Mouse (Mus musculus): Measurements from ENCODE around the gene Slc3a1. TPM values are rescaled to one million over a fixed set of nuclear protein-coding genes. Genes with fewer than 3 reads are reported as not detected.

The Slc3a1 gene
- 0.14 and 0.37 TPM in 2 replicates for polyA plus RNA-seq (2015; fragmentation: Nextera tagmentation; extraction: Ambion mirVana)

DNA sequence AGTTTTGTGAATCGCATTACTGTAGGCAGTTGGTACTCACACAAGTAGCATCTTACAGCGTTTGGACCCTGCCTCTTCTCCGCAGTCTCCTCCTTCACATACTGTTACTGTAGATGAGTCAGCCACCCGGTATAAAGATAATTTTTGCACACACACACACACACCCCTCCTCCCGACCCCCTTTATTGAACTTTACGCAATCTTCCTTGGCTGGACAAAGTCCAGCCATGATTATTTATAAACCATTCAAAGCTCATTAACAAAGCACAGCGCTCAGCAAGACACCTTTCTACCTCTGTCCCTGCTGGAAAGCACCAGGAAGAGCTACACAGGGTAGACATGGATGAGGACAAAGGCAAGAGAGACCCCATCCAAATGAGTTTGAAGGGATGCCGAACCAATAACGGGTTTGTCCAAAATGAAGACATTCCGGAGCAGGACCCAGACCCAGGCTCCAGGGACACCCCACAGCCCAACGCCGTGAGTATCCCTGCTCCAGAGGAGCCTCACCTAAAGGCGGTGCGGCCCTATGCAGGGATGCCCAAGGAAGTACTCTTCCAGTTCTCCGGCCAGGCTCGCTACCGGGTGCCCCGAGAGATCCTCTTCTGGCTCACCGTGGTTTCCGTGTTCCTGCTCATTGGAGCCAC, at the start of gene Slc3a1:
Slc3a1 (plus strand) TSS at position 284 of the 647 bp plus-strand sequence.
- H3K9ac ChIP-seq (replicated peaks), result no peak within 1 kb of the TSS
- ATAC-seq (ENCODE audit: low FRiP score), result no peak
- no peaks in the 10 kb centered on the region for H3K36me3 ChIP-seq

DNA sequence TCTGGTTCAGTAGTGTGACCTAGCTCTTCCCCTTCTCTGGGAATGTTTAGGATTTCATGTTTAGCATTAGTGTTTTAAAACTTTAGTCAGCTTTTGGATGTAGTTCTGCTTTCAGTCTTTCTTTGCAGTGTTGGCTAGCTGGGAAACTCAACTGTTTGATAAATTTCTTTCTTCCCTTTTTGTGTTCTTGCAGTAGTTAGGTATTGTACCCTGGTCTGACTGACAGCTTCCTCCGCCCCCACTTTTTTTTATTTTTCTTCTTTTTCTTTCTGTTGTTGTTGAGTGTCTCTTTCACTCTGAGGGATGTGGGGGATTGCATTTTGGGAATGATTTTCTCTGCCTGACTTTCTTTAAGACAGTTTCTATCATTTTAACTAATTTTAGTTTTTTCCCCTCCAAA, 46.5 kb upstream of the Slc3a1 start:
- Histone ChIP-seq H3K36me3 (no peaks in the 10 kb centered on the region), H3K4me3 (replicated peaks) (no peak overlapping the region), H3K9ac (replicated peaks) (no peak overlapping the region), H3K4me2 (no peak overlapping the region), H3K9me3 (replicated peaks) (no peaks in the 10 kb centered on the region), H3K27ac (replicated peaks) (no peak overlapping the region), H3K27me3 (replicated peaks) (no peaks in the 10 kb centered on the region), H3K4me1 (no peaks in the 10 kb centered on the region)
- WGBS, result 91% methylated on average over 1 of the region's 1 CpGs
- no peak for ATAC-seq (ENCODE audit: low FRiP score)

More for the DNA sequence above, at the start of gene Slc3a1:
- Histone ChIP-seq H3K27ac (replicated peaks) (no peak within 1 kb of the TSS), H3K9me3 (replicated peaks) (no peaks in the 10 kb centered on the region), H3K4me3 (replicated peaks) (no peak within 1 kb of the TSS), H3K4me1 (0 out of 2 replicates have a peak, but pooled peaks cover 2% of the 10 kb centered on the region), H3K27me3 (replicated peaks) (no peaks in the 10 kb centered on the region), H3K4me2 (no peak within 1 kb of the TSS)
- WGBS, result 89% methylated on average over 20 of the region's 20 CpGs

DNA sequence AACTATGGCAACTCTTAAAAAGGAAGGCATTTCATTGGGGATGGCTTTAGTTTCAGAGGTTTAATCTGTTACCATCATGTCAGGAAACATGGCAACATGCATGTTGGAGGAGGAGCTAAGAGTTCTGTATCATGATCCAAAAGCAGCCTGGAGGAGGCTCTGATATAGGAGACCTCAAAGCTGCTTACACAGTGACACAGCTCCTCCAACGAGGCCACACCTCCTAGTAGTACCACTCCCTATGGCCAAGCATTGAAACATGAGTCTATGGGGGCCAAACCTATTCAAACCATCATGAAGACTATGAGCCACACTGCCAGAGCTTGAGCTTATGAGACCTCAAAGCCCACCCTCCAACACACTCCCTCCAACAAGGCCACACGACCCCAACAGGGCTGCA, 45.4 kb upstream of the Slc3a1 start:
- Histone ChIP-seq H3K4me3 (replicated peaks) (no peak overlapping the region), H3K4me1 (peaks cover 8% of the 10 kb centered on the region), H3K9me3 (replicated peaks) (no peaks in the 10 kb centered on the region), H3K9ac (replicated peaks) (no peak overlapping the region), H3K27me3 (replicated peaks) (no peaks in the 10 kb centered on the region), H3K27ac (replicated peaks) (no peak overlapping the region), H3K36me3 (no peaks in the 10 kb centered on the region), H3K4me2 (no peak overlapping the region)
- 84% methylated on average over 2 of the region's 2 CpGs for WGBS
- ATAC-seq (ENCODE audit: low FRiP score), result no peak

DNA sequence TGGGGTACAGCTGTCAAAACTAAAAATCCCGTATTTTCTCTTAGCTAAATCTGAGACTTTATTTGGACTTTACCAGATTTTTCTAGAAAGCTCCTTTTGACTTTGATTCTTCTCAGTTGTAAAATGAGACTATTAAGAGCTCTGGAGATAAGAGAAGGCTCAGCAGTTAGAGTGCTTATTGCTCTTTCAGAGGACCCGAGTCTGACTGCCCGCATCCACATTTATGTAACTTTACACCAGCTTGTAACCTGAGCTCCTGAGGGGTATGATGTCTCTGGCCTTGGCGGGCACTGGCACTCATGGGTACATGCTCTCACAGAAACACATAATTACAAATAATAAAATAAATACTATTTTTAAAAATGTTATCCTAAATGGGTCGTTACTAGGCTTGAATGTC, 41.8 kb upstream of the Slc3a1 start:
- H3K9me3 ChIP-seq (replicated peaks), result no peaks in the 10 kb centered on the region
- peaks cover 13% of the 10 kb centered on the region for H3K4me1 ChIP-seq
- ATAC-seq (ENCODE audit: low FRiP score), result no peak
- H3K9ac ChIP-seq (replicated peaks), result no peak overlapping the region
- no peak overlapping the region for H3K4me3 ChIP-seq (replicated peaks)
- no peaks in the 10 kb centered on the region for H3K27me3 ChIP-seq (replicated peaks)
- no peak overlapping the region for H3K4me2 ChIP-seq
- H3K27ac ChIP-seq (replicated peaks), result no peak overlapping the region
- H3K36me3 ChIP-seq, result no peaks in the 10 kb centered on the region
- 66% methylated on average over 5 of the region's 5 CpGs for WGBS

DNA sequence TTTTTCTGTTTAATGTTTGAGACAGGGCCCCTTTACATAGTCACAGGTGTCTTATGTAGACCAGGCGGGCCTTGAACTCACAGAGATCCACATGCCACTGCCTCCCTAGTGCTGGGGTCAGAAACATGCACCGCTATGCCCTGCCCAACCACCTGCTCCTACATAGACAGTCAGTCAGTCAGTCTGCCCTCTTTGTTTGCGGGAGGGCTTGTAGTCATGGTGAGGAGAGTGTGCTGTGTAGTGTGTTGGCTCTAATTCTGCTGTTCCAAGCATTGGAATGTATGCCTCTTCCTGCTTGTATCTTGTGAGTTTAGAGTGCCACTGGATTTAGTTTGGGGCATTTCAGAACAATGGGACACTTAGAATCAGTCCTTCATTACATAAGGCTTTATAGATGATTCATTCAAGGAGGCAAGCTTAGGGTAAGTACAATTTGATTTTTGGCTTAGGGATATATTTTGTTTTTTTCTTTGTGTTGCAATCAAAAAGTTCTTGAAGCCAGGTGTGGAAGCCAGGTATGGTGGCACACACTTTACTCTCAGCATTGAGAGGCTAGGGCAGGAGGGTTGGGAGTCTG, 40.3 kb upstream of the Slc3a1 start:
- H3K4me1 ChIP-seq, result peaks cover 13% of the 10 kb centered on the region
- no peaks in the 10 kb centered on the region for H3K36me3 ChIP-seq
- no peaks in the 10 kb centered on the region for H3K9me3 ChIP-seq (replicated peaks)
- ATAC-seq (ENCODE audit: low FRiP score), result no peak
- no peak overlapping the region for H3K9ac ChIP-seq (replicated peaks)
- H3K27me3 ChIP-seq (replicated peaks), result no peaks in the 10 kb centered on the region
- H3K4me2 ChIP-seq, result no peak overlapping the region
- no peak overlapping the region for H3K4me3 ChIP-seq (replicated peaks)
- no peak overlapping the region for H3K27ac ChIP-seq (replicated peaks)
- WGBS, result 82% methylated on average over 3 of the region's 3 CpGs

DNA sequence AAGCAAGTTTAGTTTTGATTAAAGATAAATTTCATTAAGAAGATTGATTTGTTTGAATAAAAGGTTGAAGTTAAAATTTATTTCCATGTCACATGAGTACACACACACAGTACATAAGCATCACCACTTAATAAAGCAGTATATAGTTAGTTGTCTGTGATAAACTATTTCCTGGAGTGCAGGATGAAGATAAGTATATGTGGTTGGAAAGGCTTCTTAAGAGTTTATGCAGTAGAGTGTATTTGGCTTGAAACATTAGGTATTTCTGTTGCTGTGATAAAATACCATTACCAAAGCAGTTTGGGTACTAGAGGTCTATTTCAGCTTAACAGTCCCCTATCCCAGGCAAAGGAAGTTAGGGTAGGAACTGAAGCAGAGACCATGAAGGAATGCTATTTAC, 39.7 kb upstream of the Slc3a1 start:
- H3K27me3 ChIP-seq (replicated peaks), result no peaks in the 10 kb centered on the region
- no peaks in the 10 kb centered on the region for H3K36me3 ChIP-seq
- no peak overlapping the region for H3K4me3 ChIP-seq (replicated peaks)
- H3K4me2 ChIP-seq, result no peak overlapping the region
- no peak for ATAC-seq (ENCODE audit: low FRiP score)
- no peaks in the 10 kb centered on the region for H3K9me3 ChIP-seq (replicated peaks)
- H3K4me1 ChIP-seq, result peaks cover 13% of the 10 kb centered on the region
- H3K27ac ChIP-seq (replicated peaks), result no peak overlapping the region
- H3K9ac ChIP-seq (replicated peaks), result no peak overlapping the region

DNA sequence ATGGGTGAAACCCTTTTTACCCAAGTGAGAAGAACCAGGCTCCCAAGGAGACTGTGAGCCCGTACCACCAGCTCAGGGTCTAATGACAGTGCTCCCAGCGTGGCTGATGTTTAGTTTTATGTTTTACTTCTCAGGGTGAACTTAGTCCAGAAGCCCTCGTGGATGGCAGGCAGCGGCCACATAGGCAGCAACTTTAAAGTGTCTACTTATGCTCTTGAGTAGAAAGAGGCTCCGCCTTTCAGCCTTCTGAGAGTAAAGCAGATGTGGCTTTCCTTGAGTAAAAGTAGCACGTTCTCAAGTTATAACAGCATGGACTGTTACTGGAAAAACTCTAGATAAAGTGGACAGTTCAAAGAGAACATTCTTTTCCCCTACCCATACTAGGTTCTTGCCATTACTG, 32.3 kb upstream of the Slc3a1 start:
- Histone ChIP-seq H3K4me3 (replicated peaks) (no peak overlapping the region), H3K4me1 (peaks cover 10% of the 10 kb centered on the region; the same call in 1 of the 2 replicates), H3K9me3 (replicated peaks) (no peaks in the 10 kb centered on the region), H3K9ac (replicated peaks) (no peak overlapping the region), H3K27ac (replicated peaks) (no peak overlapping the region), H3K27me3 (replicated peaks) (no peaks in the 10 kb centered on the region), H3K36me3 (0 out of 2 replicates have a peak, but pooled peaks cover 3% of the 10 kb centered on the region), H3K4me2 (no peak overlapping the region)
- 89% methylated on average over 6 of the region's 6 CpGs for WGBS
- no peak for ATAC-seq (ENCODE audit: low FRiP score)

DNA sequence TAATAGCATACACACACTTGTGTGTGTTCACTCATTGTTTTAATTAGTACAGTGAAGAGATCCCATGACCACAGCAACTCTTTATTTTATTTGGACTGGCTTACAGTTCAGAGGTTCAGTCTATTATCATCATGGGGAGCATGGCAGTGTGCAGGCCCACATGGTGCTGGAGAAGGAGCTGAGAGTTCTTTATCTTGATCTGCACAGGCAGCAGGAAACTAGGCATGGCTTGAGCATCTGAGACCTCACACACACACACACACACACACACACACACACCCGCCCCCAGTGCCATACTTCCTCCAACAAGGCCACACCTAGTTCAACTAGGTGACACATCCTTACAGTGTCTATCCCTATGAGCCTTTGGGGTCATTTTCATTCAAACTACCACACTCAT, 30.5 kb upstream of the Slc3a1 start:
- Histone ChIP-seq H3K36me3 (0 out of 2 replicates have a peak, but pooled peaks cover 3% of the 10 kb centered on the region), H3K27me3 (replicated peaks) (no peaks in the 10 kb centered on the region), H3K4me2 (no peak overlapping the region), H3K27ac (replicated peaks) (no peak overlapping the region), H3K9ac (replicated peaks) (no peak overlapping the region), H3K4me3 (replicated peaks) (no peak overlapping the region), H3K9me3 (replicated peaks) (no peaks in the 10 kb centered on the region), H3K4me1 (peaks cover 10% of the 10 kb centered on the region; the same call in 1 of the 2 replicates)
- no peak for ATAC-seq (ENCODE audit: low FRiP score)
- WGBS, result 89% methylated on average over 1 of the region's 1 CpGs

DNA sequence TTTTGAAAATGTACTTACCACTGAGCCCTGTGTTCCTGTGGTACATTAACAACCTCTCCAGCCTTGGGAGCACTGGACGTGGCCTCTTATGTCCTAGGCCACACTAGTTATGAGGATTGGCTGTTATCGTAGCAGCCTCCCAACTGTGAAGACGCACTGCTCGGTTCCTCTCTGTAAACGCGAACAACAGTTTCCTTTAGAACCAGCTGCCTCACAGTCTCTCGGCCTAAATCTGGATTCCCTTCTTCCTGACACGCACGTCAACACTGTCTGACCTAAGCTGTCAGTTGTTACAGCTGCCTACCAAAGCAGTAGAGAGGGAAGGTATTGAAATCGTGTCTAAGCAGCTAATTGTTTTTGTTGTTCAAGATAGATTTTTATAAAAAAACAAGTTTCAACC, 28.5 kb upstream of the Slc3a1 start:
- Histone ChIP-seq H3K4me1 (peaks cover 10% of the 10 kb centered on the region; the same call in 1 of the 2 replicates), H3K27me3 (replicated peaks) (no peaks in the 10 kb centered on the region), H3K9ac (replicated peaks) (no peak overlapping the region), H3K36me3 (0 out of 2 replicates have a peak, but pooled peaks cover 2% of the 10 kb centered on the region), H3K4me2 (no peak overlapping the region), H3K4me3 (replicated peaks) (no peak overlapping the region), H3K27ac (replicated peaks) (no peak overlapping the region), H3K9me3 (replicated peaks) (no peaks in the 10 kb centered on the region)
- ATAC-seq (ENCODE audit: low FRiP score), result no peak
- WGBS, result 79% methylated on average over 10 of the region's 10 CpGs

DNA sequence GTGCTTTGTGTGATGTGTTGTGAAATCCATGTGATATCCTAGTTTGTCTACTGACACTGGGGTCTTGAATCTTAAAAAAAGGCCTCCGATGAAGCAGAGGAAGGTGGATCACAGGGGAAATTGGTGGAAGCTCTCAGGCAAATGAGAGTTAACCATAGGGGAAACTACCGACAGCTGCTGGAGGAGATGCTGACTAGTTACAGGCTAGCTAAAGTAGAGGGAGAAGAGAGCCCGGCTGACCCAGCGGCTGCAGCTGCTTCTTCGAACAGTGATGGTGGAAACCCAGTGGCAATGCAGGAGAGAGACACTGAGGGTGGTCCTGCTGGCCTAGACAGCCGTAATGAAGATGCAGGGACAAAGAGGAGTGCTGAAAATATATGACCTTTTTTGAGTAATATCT, 14.7 kb upstream of the Slc3a1 start:
- H3K27me3 ChIP-seq (replicated peaks), result no peaks in the 10 kb centered on the region
- H3K9ac ChIP-seq (replicated peaks), result no peak overlapping the region
- H3K27ac ChIP-seq (replicated peaks), result no peak overlapping the region
- no peaks in the 10 kb centered on the region for H3K4me1 ChIP-seq
- H3K9me3 ChIP-seq (replicated peaks), result no peaks in the 10 kb centered on the region
- H3K4me2 ChIP-seq, result no peak overlapping the region
- peaks cover 8% of the 10 kb centered on the region; the same call in 1 of the 2 replicates for H3K36me3 ChIP-seq
- no peak overlapping the region for H3K4me3 ChIP-seq (replicated peaks)
- no peak for ATAC-seq (ENCODE audit: low FRiP score)
- 71% methylated on average over 6 of the region's 6 CpGs for WGBS

DNA sequence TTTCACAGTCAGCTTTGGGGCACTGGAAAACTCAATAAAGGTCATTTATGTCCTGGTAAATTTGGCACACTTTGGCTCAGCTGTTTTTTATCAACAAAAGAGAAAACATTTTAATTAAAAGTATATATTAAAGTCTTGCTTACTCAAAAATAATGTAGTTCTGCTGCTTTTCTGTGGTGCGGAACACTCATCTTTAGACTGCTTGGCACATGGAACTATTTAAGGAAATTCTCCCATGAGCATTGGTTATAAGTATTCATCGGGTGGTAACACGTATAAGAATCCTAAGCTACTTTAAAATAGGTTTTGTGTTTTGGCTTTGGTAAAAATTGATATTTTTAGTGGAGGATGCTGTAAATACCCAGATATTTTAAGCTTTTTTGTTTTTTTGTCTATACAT, 13.5 kb upstream of the Slc3a1 start:
- WGBS, result 88% methylated on average over 3 of the region's 3 CpGs
- H3K4me1 ChIP-seq, result no peaks in the 10 kb centered on the region
- ATAC-seq (ENCODE audit: low FRiP score), result no peak

DNA sequence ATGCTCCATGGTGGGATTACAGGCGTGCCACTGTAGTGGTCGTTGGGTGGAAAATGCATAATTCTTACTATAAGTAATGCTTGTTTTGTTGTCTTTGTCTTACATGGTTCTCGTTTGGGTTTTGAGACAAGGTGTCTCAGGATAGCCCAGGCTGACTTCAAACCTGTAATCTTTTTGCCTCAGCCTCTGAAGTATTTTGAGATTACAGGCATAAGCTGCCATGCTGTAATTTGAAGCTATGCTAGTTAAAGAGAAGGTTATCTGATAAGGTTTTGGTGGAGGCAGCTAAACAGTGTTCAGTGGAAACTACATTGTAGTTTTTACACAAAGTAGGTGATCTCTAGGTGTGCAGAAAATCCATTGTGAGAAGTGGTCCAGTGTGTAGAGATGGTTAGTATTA, 9.8 kb upstream of the Slc3a1 start:
- H3K4me1 ChIP-seq, result 0 out of 2 replicates have a peak, but pooled peaks cover 2% of the 10 kb centered on the region
- no peaks in the 10 kb centered on the region for H3K27me3 ChIP-seq (replicated peaks)
- H3K4me2 ChIP-seq, result no peak overlapping the region
- no peaks in the 10 kb centered on the region for H3K36me3 ChIP-seq
- H3K4me3 ChIP-seq (replicated peaks), result no peak overlapping the region
- H3K27ac ChIP-seq (replicated peaks), result no peak overlapping the region
- WGBS, result 91% methylated on average over 3 of the region's 3 CpGs
- no peak overlapping the region for H3K9ac ChIP-seq (replicated peaks)
- no peak for ATAC-seq (ENCODE audit: low FRiP score)
- H3K9me3 ChIP-seq (replicated peaks), result no peaks in the 10 kb centered on the region

More for the DNA sequence above, 13.5 kb upstream of the Slc3a1 start:
- no peaks in the 10 kb centered on the region for H3K27me3 ChIP-seq (replicated peaks)
- H3K36me3 ChIP-seq, result peaks cover 8% of the 10 kb centered on the region; the same call in 1 of the 2 replicates
- no peak overlapping the region for H3K9ac ChIP-seq (replicated peaks)
- no peak overlapping the region for H3K4me3 ChIP-seq (replicated peaks)
- H3K27ac ChIP-seq (replicated peaks), result no peak overlapping the region
- no peaks in the 10 kb centered on the region for H3K9me3 ChIP-seq (replicated peaks)
- H3K4me2 ChIP-seq, result no peak overlapping the region

Data from neural tube, embryonic 15.5 days (tissue).